Mouse (Mus musculus) retina, postnatal 7 days (tissue): ENCODE measurements around the gene Gm15127.
"Not testable (repeated sequence)": the region's sequence is repeated elsewhere in the genome, so short reads cannot be mapped to it uniquely, and the experiment has no call there.

Experiments used
- DNase-seq: peaks from one replicate; pipeline ENCODE4 v3.0.0-alpha.2; 2012; ENCODE audit warnings: low read depth, low spot score

The Gm15127 gene

GRCm38 (mm10) chrX:148663298-148663697, at the start of gene Gm15127:
Gene Gm15127, plus strand, starts transcription at chrX:148663598.
- DNase-seq: not testable (repeated sequence)

GRCm38 (mm10) chrX:148615053-148615452, 48.3 kb upstream of the Gm15127 start, which contains the start of gene Gm8334:
Gene Gm8334, minus strand, starts transcription at chrX:148615153.
- not testable (repeated sequence) for DNase-seq

GRCm38 (mm10) chrX:148676290-148676689, 12.9 kb downstream of the Gm15127 start:
- not testable (repeated sequence) for DNase-seq
